Mouse (Mus musculus): ENCODE data around the gene Tsc22d4.
A peak's percentile ranks its signal among the peaks of the same experiment; 100 is the strongest.

Tsc22d4 gene

GRCm38 (mm10) chr5:137787151-137787928 is 41.8 kb downstream of the Tsc22d4 start, which contains the start of the genes Mepce and Zcwpw1:
Gene Mepce (minus strand): TSS chr5:137787655.
Gene Zcwpw1 (plus strand): TSS chr5:137787798.
- DNase-seq (ENCODE audit: extremely low read depth, insufficient read length, low spot score) = peak; percentile 76

GRCm38 (mm10) chr5:137788171-137788570 is 42.6 kb downstream of the Tsc22d4 start:
- no peak for DNase-seq (ENCODE audit: extremely low read depth, insufficient read length, low spot score)

- DNase-seq (ENCODE audit: extremely low read depth, insufficient read length, low spot score) = no peak
Observed at GRCm38 (mm10) chr5:137788946-137789531, 43.5 kb downstream of the Tsc22d4 start.

- DNase-seq (ENCODE audit: extremely low read depth, insufficient read length, low spot score) = no peak
Observed at GRCm38 (mm10) chr5:137791553-137791952, 46.0 kb downstream of the Tsc22d4 start.

- DNase-seq (ENCODE audit: extremely low read depth, insufficient read length, low spot score) = no peak
Observed at GRCm38 (mm10) chr5:137796606-137797005, 51.1 kb downstream of the Tsc22d4 start.

- DNase-seq (ENCODE audit: extremely low read depth, insufficient read length, low spot score) = no peak
Observed at GRCm38 (mm10) chr5:137800917-137801316, 55.4 kb downstream of the Tsc22d4 start.

GRCm38 (mm10) chr5:137806158-137806557 is 60.6 kb downstream of the Tsc22d4 start:
- no peak for DNase-seq (ENCODE audit: extremely low read depth, insufficient read length, low spot score)

- DNase-seq (ENCODE audit: extremely low read depth, insufficient read length, low spot score) = no peak
Observed at GRCm38 (mm10) chr5:137808316-137808715, 62.8 kb downstream of the Tsc22d4 start.

- DNase-seq (ENCODE audit: extremely low read depth, insufficient read length, low spot score) = no peak
Observed at GRCm38 (mm10) chr5:137817466-137818222, 72.1 kb downstream of the Tsc22d4 start.
